In the genomic region with DNA sequence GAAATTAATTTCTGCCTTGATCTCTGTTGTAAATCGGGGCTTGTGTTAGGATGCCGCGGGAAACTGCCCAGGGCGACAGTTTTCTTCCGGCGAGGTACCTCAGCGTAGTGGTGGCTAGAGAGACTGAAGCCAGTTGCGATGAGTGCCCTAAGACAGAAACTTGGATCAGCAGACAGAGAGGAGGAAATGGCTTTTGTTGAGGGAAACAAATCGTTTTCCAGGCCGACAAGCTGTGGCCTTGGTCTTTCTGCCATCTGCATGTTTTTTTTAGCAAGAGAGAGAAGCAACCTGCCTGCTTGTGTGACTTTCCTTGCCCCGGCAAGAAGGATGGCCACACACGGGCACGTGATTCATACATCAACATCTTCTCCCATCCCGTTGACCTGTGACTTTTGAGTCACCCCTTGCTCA, we compare ENCODE assay signal across 14 mouse cellular contexts. TPM values are rescaled to one million over a fixed set of nuclear protein-coding genes. Genes with fewer than 3 reads are reported as not detected.
A peak's percentile ranks its signal among the peaks of the same experiment; 100 is the strongest.
DNase-seq lines count a peak whose midpoint lies in the region; ATAC-seq and TF ChIP-seq lines count a peak whose summit lies in the region.
"Had no signal": no experiment of that assay in that cellular context is flagged by ENCODE, and none has a peak within 500 bp of the region (broad histone marks: within the 10 kb centered on the region; RNA-seq: fewer than 3 reads in every experiment).

No protein-coding gene starts in this region.

- H3K27me3 ChIP-seq in forebrain, embryonic 13.5 days = no peaks in the 10 kb centered on the region
- H3K27me3 ChIP-seq in forebrain, embryonic 12.5 days = 0 out of 2 replicates have a peak, but pooled peaks cover 3% of the 10 kb centered on the region
- H3K27me3 ChIP-seq: embryonic facial prominence, embryonic 12.5 days had no signal

- intact Hi-C loops in left cerebral cortex, adult 2 months (cut with DNase I) = loop anchor here (2.0 kb wide), 1 partner anchor 14 kb away; no protein-coding TSS in a partner anchor
- intact Hi-C loops in left cerebral cortex, postnatal 4 days (cut with DNase I) = no loop called here

- no peak overlapping the region for H3K4me3 ChIP-seq in forebrain, embryonic 13.5 days
- H3K4me3 ChIP-seq in forebrain, embryonic 12.5 days (replicated peaks) = no peak overlapping the region
- H3K4me3 ChIP-seq in left cerebral cortex, adult 2 months = no peak overlapping the region
- no peak overlapping the region for H3K4me3 ChIP-seq in olfactory bulb, adult 2 months (ENCODE audit: insufficient read depth, low read depth, low read length)
- H3K4me3 ChIP-seq: embryonic facial prominence, embryonic 12.5 days had no signal

- H3K4me2 ChIP-seq in forebrain, embryonic 13.5 days = no peak overlapping the region
- no peak overlapping the region for H3K4me2 ChIP-seq in forebrain, embryonic 12.5 days
- H3K4me2 ChIP-seq: embryonic facial prominence, embryonic 12.5 days; heart, embryonic 11.5 days; lung, embryonic 14.5 days had no signal

- no peaks in the 10 kb centered on the region for H3K36me3 ChIP-seq in forebrain, embryonic 13.5 days (ENCODE audit: poor library complexity, severe bottlenecking)
- no peaks in the 10 kb centered on the region for H3K36me3 ChIP-seq in forebrain, embryonic 12.5 days (replicated peaks)
- H3K36me3 ChIP-seq: embryonic facial prominence, embryonic 12.5 days had no signal

- no peaks in the 10 kb centered on the region for H3K9me3 ChIP-seq in forebrain, embryonic 13.5 days (replicated peaks)
- H3K9me3 ChIP-seq in forebrain, embryonic 12.5 days = no peaks in the 10 kb centered on the region
- H3K9me3 ChIP-seq: embryonic facial prominence, embryonic 12.5 days had no signal

- peaks cover 44% of the 10 kb centered on the region for H3K4me1 ChIP-seq in forebrain, embryonic 13.5 days
- peaks cover 29% of the 10 kb centered on the region for H3K4me1 ChIP-seq in forebrain, embryonic 12.5 days
- H3K4me1 ChIP-seq in olfactory bulb, adult 2 months (ENCODE audit: control insufficient read depth, insufficient read depth, low read length) = peaks cover 31% of the 10 kb centered on the region

- no peak for TF ChIP-seq POLR2A in olfactory bulb, adult 2 months (IDR thresholded peaks at IDR 0.05; ENCODE audit: insufficient read depth, low read depth, low read length)

- H3K27ac ChIP-seq in forebrain, embryonic 13.5 days = peak overlapping the region; percentile 69; the same call in 1 of the 2 replicates
- H3K27ac ChIP-seq in forebrain, embryonic 12.5 days = no peak overlapping the region
- peak overlapping the region; percentile 17; the same call in 1 of the 2 replicates for H3K27ac ChIP-seq in left cerebral cortex, adult 2 months
- peak overlapping the region; percentile 49; the same call in 1 of the 2 replicates for H3K27ac ChIP-seq in olfactory bulb, adult 2 months (ENCODE audit: insufficient read depth, low read depth, low read length)
- H3K27ac ChIP-seq: embryonic facial prominence, embryonic 12.5 days had no signal

- H3K9ac ChIP-seq in forebrain, embryonic 13.5 days = no peak overlapping the region
- no peak overlapping the region for H3K9ac ChIP-seq in forebrain, embryonic 12.5 days
- H3K9ac ChIP-seq: embryonic facial prominence, embryonic 12.5 days; lung, embryonic 14.5 days had no signal

- DNase-seq in left cerebral cortex, adult 2 months (ENCODE audit: extremely low spot score in 1 of 2, low spot score in 2 of 2) = no peak
- DNase-seq in left cerebral cortex, postnatal 4 days = no peak
- peak; percentile 67 for DNase-seq in cerebellum, adult 9-10 months
- no peak for DNase-seq in spleen, postnatal 36 days (ENCODE audit: low spot score in 2 of 2)
- DNase-seq in urinary bladder, postnatal 14 days (ENCODE audit: low spot score) = no peak
- DNase-seq: gastrocnemius, postnatal 25 days; kidney, adult 8-10 months; lung, embryonic 14.5 days; thymus, adult 2 months had no signal

- TF ChIP-seq CTCF in left cerebral cortex, adult 2 months (IDR thresholded peaks at IDR 0.05) = no peak
- TF ChIP-seq CTCF in olfactory bulb, adult 2 months (IDR thresholded peaks at IDR 0.05; ENCODE audit: insufficient read depth, low read depth, low read length) = no peak

- no peak for ATAC-seq in forebrain, embryonic 13.5 days
- ATAC-seq in forebrain, embryonic 12.5 days (ENCODE audit: low FRiP score) = no peak

- WGBS in forebrain, embryonic 13.5 days = 70% methylated on average over 14 of the region's 14 CpGs
- 77% methylated on average over 14 of the region's 14 CpGs for WGBS in forebrain, embryonic 12.5 days
- WGBS in olfactory bulb, adult 2 months = 62% methylated on average over 14 of the region's 14 CpGs

RNA-seq across cellular contexts. Expression of a gene that starts 47.2 kb away (rescaled TPM):
- polyA plus RNA-seq in forebrain, embryonic 13.5 days (2015; fragmentation: Nextera tagmentation; extraction: Ambion mirVana) = 32.0 and 32.3 TPM in 2 replicates
- 23.0 and 23.5 TPM in 2 replicates for polyA plus RNA-seq in forebrain, embryonic 12.5 days (2016; fragmentation: Nextera tagmentation; extraction: Ambion mirVana)
- 10 to 100 TPM; 39.7 to 40.5 TPM for total RNA-seq in left cerebral cortex, adult 2 months (2021)
- total RNA-seq in left cerebral cortex, postnatal 4 days (2021) = 10 to 100 TPM; 23.2 to 25.3 TPM
- polyA plus RNA-seq in olfactory bulb, adult 2 months (2012; ENCODE audit: insufficient read depth, insufficient read length, low replicate concordance, missing spikeins) = not detected in 2 replicates

Comparison
In these comparisons a context has a peak if more than half of its experiments do, and no peak if none do; other contexts are left out.
1. RNA of a gene that starts 47.2 kb away (polyA plus RNA-seq): 32.0 to 32.3 TPM in forebrain, embryonic 13.5 days and 23.0 to 23.5 TPM in forebrain, embryonic 12.5 days; not detected in olfactory bulb, adult 2 months; every median in the first group is over 10 times any median in the second.